Mouse (Mus musculus) heart, adult 2 months (tissue): Measurements from ENCODE around the gene Nup107. TPM values are rescaled to one million over a fixed set of nuclear protein-coding genes. Genes with fewer than 3 reads are reported as not detected.

Experiments
- DNase-seq, 2 experiments: peaks; one replicate each; pipeline ENCODE4 v3.0.0; 2021
- H3K27ac ChIP-seq: fragments of 200-600 bp; 2 replicates; pipeline ENCODE4 v1.8.1; 2022
- H3K27me3 ChIP-seq: fragments of 200-500 bp; 2 replicates; pipeline ENCODE4 v1.6.1; 2012; ENCODE audit warnings: mild to moderate bottlenecking, low read length, inconsistent platforms, mixed read lengths; ENCODE audit not compliant: control insufficient read depth, insufficient read depth
- H3K36me3 ChIP-seq: fragments of 200-500 bp; 2 replicates; pipeline ENCODE4 v1.6.1; 2012; ENCODE audit warnings: low read length, inconsistent platforms; ENCODE audit not compliant: control insufficient read depth, insufficient read depth
- H3K4me1 ChIP-seq: fragments of 200-500 bp; 2 replicates; pipeline ENCODE4 v1.6.1; 2011; ENCODE audit warnings: low read length; ENCODE audit not compliant: control insufficient read depth, insufficient read depth
- H3K4me3 ChIP-seq: fragments of 200-600 bp; 2 replicates; pipeline ENCODE4 v1.8.1; 2022
- H3K79me2 ChIP-seq: fragments of 200-500 bp; replicated peaks from 2 replicates; pipeline ENCODE4 v1.6.1; 2012; ENCODE audit warnings: mild to moderate bottlenecking, inconsistent platforms, low read length, moderate library complexity, mixed read lengths; ENCODE audit not compliant: control insufficient read depth, insufficient read depth
- H3K9ac ChIP-seq: fragments of 200-500 bp; 2 replicates; pipeline ENCODE4 v1.6.1; 2012; ENCODE audit warnings: low read depth, mild to moderate bottlenecking, control low read depth, inconsistent platforms, low read length, mixed read lengths
- CTCF ChIP-seq: fragments of 200-600 bp; IDR thresholded peaks from 2 replicates; pipeline ENCODE4 v1.8.1; 2022; ENCODE audit warnings: antibody characterized with exemption, mild to moderate bottlenecking, moderate library complexity
- EP300 ChIP-seq: fragments of 200-500 bp; IDR thresholded peaks from 2 replicates; pipeline ENCODE4 v1.6.1; 2011; ENCODE audit warnings: low read depth, low read length, control low read depth; ENCODE audit not compliant: insufficient read depth
- POLR2A ChIP-seq: fragments of 200-500 bp; IDR thresholded peaks from 2 replicates; pipeline ENCODE4 v1.6.1; 2011; ENCODE audit warnings: mild to moderate bottlenecking, low read depth, low read length, control low read depth; ENCODE audit not compliant: insufficient read depth
- WGBS: fragments of 180-500 bp; shearing (Covaris S2); methylation state at CpG from one replicate; pipeline ENCODE4 v1.1.7; 2018; 5-methylcytosine and 5-hydroxymethylcytosine counted together
- intact Hi-C: fragments of 180-260 bp; cut with DNase I; formaldehyde crosslinking; loops from one replicate; pipeline ENCODE4 v1.15.1; 2025
- polyA plus RNA-seq: library from polyadenylated mRNA; depleted of rRNA; stranded (reverse); fragments of >200 nt; gene quantifications from 2 replicates; pipeline ENCODE4 v1.2.3, GENCODE M21; 2012
- total RNA-seq, 2 experiments: library from RNA; stranded (reverse); gene quantifications; 2 replicates each; pipeline ENCODE4 v1.2.3; 2021

Nup107 gene
- total and polyA plus RNA-seq, 3 experiments: 4.9 to 8.6 (median 7.0) TPM

DNA sequence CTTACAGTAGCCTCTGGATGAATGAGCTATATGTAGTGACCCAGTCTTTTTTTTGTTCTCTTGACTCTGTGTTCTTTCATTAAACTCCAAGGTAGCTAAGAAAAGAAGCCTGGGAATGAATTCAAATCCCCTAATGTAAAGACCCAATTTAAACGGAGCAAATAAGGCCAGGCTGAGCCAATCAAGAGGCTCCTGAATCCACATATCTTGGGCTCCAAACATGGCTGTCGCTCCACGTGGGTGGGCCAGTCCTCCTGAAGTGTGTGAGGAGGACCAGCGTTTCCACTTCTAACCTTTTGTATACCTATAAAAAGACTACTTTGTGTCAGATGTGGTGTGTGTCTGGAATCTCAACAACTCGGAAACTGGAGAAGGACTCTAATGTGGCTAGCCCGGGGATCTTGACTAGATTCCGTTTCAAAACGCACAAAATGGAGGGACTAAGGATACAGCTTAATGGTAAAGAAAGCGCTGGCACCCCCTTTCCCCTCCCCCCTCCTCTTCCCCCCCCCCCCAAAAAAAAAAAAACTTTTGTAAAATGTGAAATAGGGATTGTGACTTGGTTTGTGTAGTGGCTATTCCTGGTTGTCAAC lies 64.9 kb downstream of the Nup107 start:
- 77% methylated on average over 9 of the region's 9 CpGs for WGBS
- no peak for DNase-seq
- Histone ChIP-seq H3K4me1 (no peaks in the 10 kb centered on the region), H3K27ac (no peak overlapping the region), H3K79me2 (no peaks in the 10 kb centered on the region), H3K27me3 (no peaks in the 10 kb centered on the region), H3K9ac (no peak overlapping the region), H3K36me3 (no peaks in the 10 kb centered on the region), H3K4me3 (no peak overlapping the region)
- TF ChIP-seq POLR2A: no peak
- TF ChIP-seq EP300: no peak
- TF ChIP-seq CTCF: no peak
- intact Hi-C loops: no loop called here

DNA sequence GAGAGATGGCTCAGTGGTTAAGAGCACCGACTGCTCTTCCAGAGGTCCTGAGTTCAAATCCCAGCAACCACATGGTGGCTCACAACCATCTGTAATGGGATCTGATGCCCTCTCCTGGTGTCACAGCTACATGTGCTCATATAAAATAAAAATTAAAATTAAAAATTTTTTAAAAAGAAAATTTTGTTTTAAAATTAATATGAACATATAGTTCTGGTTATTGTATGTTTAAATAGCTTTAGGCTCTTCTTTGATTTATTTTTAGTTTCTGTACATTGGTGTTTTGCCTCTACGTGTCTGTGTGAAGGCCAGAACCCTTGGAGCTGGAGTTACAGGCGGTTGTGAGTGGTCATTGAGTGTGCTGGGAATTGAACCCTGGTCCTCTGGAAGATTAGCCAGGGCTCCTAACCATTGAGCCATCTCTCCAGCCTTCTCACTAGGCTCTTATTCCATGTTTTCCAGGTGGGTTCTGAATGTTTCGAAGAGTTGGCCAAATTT lies 65.6 kb downstream of the Nup107 start:
- TF ChIP-seq POLR2A: no peak
- no peak for TF ChIP-seq CTCF
- no peak for TF ChIP-seq EP300
- no peak overlapping the region for H3K9ac ChIP-seq
- no peak overlapping the region for H3K4me3 ChIP-seq
- no peak overlapping the region for H3K27ac ChIP-seq
- H3K4me1 ChIP-seq: no peaks in the 10 kb centered on the region
- WGBS: 93% methylated on average over 4 of the region's 4 CpGs
- DNase-seq: no peak
- intact Hi-C loops: no loop called here
- no peaks in the 10 kb centered on the region for H3K79me2 ChIP-seq
- H3K36me3 ChIP-seq: no peaks in the 10 kb centered on the region
- no peaks in the 10 kb centered on the region for H3K27me3 ChIP-seq

DNA sequence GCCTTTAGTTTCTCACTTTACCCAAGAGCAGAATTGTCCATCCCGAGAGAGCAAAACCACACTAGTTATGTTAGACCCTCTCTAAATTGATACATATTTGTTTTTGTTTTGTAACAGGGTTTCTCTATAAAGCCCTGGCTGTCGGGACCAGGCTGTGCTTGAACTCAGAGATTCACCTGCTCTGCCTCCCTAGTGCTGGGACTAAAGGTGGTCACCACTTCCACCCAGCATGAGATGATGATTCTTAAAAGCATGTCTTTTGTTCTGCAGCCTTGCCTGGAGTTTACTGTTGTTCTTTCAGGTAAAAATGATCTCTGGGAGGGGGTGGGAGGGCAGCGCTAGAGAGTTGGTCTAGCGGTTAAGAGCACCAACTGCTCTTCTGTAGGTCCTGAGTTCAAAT lies 66.2 kb downstream of the Nup107 start:
- TF ChIP-seq POLR2A (no peak), EP300 (no peak), CTCF (no peak)
- H3K79me2 ChIP-seq: no peaks in the 10 kb centered on the region
- H3K4me1 ChIP-seq: no peaks in the 10 kb centered on the region
- H3K36me3 ChIP-seq: no peaks in the 10 kb centered on the region
- no peak overlapping the region for H3K4me3 ChIP-seq
- 95% methylated on average over 4 of the region's 4 CpGs for WGBS
- intact Hi-C loops: no loop called here
- H3K27ac ChIP-seq: no peak overlapping the region
- H3K27me3 ChIP-seq: no peaks in the 10 kb centered on the region
- no peak for DNase-seq
- no peak overlapping the region for H3K9ac ChIP-seq

DNA sequence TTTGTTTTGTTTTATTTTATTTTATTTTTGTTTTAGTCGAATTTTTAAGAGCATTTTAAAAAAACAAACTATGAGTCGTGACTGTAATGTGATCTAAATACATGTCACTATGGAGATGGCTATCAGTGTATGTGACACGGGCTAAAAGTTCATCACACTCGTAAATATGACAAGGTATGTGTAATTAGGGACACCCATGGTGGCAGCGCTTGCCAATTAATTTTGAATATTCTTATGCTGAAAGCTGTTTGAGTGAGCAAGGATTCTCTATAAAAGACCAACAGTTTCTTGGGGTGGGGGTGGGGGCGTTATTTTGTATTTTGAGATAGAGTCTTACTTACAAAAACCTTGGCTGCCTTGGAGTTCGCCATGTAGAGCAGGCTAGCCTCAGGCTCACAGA lies 66.8 kb downstream of the Nup107 start:
- intact Hi-C loops: no loop called here
- TF ChIP-seq EP300 (no peak), CTCF (no peak), POLR2A (no peak)
- Histone ChIP-seq H3K27ac (no peak overlapping the region), H3K79me2 (no peaks in the 10 kb centered on the region), H3K27me3 (no peaks in the 10 kb centered on the region), H3K9ac (no peak overlapping the region), H3K4me1 (no peaks in the 10 kb centered on the region), H3K36me3 (no peaks in the 10 kb centered on the region), H3K4me3 (no peak overlapping the region)
- WGBS: 71% methylated on average over 7 of the region's 7 CpGs
- no peak for DNase-seq

DNA sequence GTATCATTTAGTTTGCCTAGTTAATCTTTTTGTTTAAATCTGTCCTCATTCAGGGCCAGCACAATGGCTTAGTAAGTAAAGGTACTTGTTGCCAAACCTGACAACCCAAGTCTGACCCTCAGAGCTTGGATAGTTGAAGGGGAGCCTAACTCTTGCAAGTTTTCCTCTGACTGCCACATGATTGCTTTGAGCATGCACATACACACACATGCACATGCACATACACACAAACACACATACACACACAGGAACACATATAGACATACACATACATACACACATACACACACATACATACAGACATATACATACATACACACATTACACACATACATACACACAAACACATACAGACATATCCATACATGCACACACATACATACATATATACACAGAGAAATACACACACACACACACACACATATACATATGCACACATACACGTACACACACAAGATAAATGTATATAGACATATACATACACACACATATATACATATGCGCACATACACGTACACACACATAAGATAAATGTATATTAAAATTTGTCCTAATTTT lies 67.6 kb downstream of the Nup107 start:
- Histone ChIP-seq H3K4me3 (no peak overlapping the region), H3K36me3 (no peaks in the 10 kb centered on the region), H3K4me1 (no peaks in the 10 kb centered on the region), H3K9ac (no peak overlapping the region), H3K27me3 (no peaks in the 10 kb centered on the region), H3K27ac (no peak overlapping the region), H3K79me2 (no peaks in the 10 kb centered on the region)
- intact Hi-C loops: no loop called here
- no peak for TF ChIP-seq POLR2A
- no peak for TF ChIP-seq EP300
- TF ChIP-seq CTCF: no peak
- no peak for DNase-seq
- 90% methylated on average over 3 of the region's 3 CpGs for WGBS

DNA sequence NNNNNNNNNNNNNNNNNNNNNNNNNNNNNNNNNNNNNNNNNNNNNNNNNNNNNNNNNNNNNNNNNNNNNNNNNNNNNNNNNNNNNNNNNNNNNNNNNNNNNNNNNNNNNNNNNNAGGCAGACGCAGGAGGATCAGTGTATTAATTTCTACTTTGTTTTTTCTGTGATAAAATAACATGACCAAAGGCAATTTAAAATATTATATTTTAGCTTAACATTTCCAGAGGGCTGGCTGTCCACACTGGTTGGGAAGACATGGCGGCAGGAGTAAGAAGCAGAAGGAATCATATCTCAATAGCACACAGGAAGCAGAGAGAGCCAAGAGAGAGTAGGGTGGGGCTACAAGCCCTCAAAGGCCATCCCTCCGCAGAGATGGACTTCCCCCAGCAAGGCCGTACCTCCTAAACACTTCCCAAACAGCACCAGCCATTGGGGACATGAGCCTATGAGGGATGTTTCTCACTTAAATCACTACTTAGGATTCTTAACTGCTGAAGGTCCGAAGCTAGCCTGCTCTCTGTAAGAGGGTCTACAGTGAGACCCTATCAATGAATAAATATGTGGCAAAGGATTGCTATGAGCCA lies 68.3 kb downstream of the Nup107 start:
- Histone ChIP-seq H3K36me3 (no peaks in the 10 kb centered on the region), H3K4me1 (no peaks in the 10 kb centered on the region), H3K9ac (no peak overlapping the region), H3K79me2 (no peaks in the 10 kb centered on the region), H3K27me3 (no peaks in the 10 kb centered on the region), H3K27ac (no peak overlapping the region), H3K4me3 (no peak overlapping the region)
- 57% methylated on average over 5 of the region's 5 CpGs for WGBS
- intact Hi-C loops: no loop called here
- no peak for DNase-seq
- TF ChIP-seq POLR2A (no peak), CTCF (no peak), EP300 (no peak)
